17 mouse cellular contexts compared by ENCODE assay signal in genomic region chr15:98096957-98097356, GRCm38 (mm10). TPM values are rescaled to one million over a fixed set of nuclear protein-coding genes. Genes with fewer than 3 reads are reported as not detected.
DNase-seq lines count a peak whose midpoint lies in the region; ATAC-seq and TF ChIP-seq lines count a peak whose summit lies in the region.
"Had no signal": no experiment of that assay in that cellular context is flagged by ENCODE, and none has a peak within 500 bp of the region (broad histone marks: within the 10 kb centered on the region; RNA-seq: fewer than 3 reads in every experiment).

No protein-coding gene starts in this region.

- no peaks in the 10 kb centered on the region for H3K27me3 ChIP-seq in heart, postnatal 0 days (ENCODE audit: control insufficient read depth, insufficient read depth, low read length)
- 0 out of 2 replicates have a peak, but pooled peaks cover 3% of the 10 kb centered on the region for H3K27me3 ChIP-seq in midbrain, postnatal 0 days (ENCODE audit: insufficient read depth, low read length)
- no peaks in the 10 kb centered on the region for H3K27me3 ChIP-seq in midbrain, embryonic 13.5 days
- H3K27me3 ChIP-seq in Patski, result no peaks in the 10 kb centered on the region
- no peaks in the 10 kb centered on the region for H3K27me3 ChIP-seq in splenic B cell, adult 2 months (ENCODE audit: control insufficient read depth, insufficient read depth, low read length, poor library complexity, severe bottlenecking)
- H3K27me3 ChIP-seq: limb, embryonic 15.5 days; neural tube, embryonic 13.5 days had no signal

- H3K4me3 ChIP-seq in heart, postnatal 0 days (ENCODE audit: low read depth, low read length), result no peak overlapping the region
- H3K4me3 ChIP-seq in midbrain, postnatal 0 days (ENCODE audit: low read depth, low read length), result no peak overlapping the region
- H3K4me3 ChIP-seq in midbrain, embryonic 13.5 days (replicated peaks), result no peak overlapping the region
- H3K4me3 ChIP-seq: limb, embryonic 15.5 days; neural tube, embryonic 13.5 days had no signal

- H3K4me2 ChIP-seq in heart, postnatal 0 days (ENCODE audit: low read depth, low read length), result no peak overlapping the region
- no peak overlapping the region for H3K4me2 ChIP-seq in midbrain, postnatal 0 days (ENCODE audit: low read depth, low read length, poor library complexity, severe bottlenecking)
- H3K4me2 ChIP-seq in midbrain, embryonic 13.5 days (replicated peaks), result no peak overlapping the region
- H3K4me2 ChIP-seq: limb, embryonic 15.5 days; neural tube, embryonic 13.5 days had no signal

- WGBS in heart, postnatal 0 days, result 55% methylated on average over 3 of the region's 3 CpGs
- 49% methylated on average over 3 of the region's 3 CpGs for WGBS in midbrain, postnatal 0 days
- WGBS in midbrain, embryonic 13.5 days, result 46% methylated on average over 3 of the region's 3 CpGs

- no peak for ATAC-seq in heart, postnatal 0 days (ENCODE audit: insufficient read depth, low read depth)
- no peak for ATAC-seq in midbrain, postnatal 0 days (ENCODE audit: low FRiP score)
- ATAC-seq in midbrain, embryonic 13.5 days, result no peak
- no peak for ATAC-seq in Patski

- intact Hi-C loops in heart, postnatal 36 days (cut with DNase I), result loop anchor here (10.0 kb wide), 1 partner anchor 408 kb away; no protein-coding TSS in a partner anchor

- no peaks in the 10 kb centered on the region for H3K36me3 ChIP-seq in heart, postnatal 0 days (replicated peaks; ENCODE audit: control insufficient read depth, insufficient read depth, low read length)
- H3K36me3 ChIP-seq in midbrain, postnatal 0 days (ENCODE audit: insufficient read depth, low read length), result no peaks in the 10 kb centered on the region
- H3K36me3 ChIP-seq in midbrain, embryonic 13.5 days, result no peaks in the 10 kb centered on the region
- no peaks in the 10 kb centered on the region for H3K36me3 ChIP-seq in splenic B cell, adult 2 months (ENCODE audit: control insufficient read depth, insufficient read depth, low read length, poor library complexity, severe bottlenecking)
- H3K36me3 ChIP-seq: limb, embryonic 15.5 days; neural tube, embryonic 13.5 days had no signal

- no peak overlapping the region for H3K27ac ChIP-seq in heart, postnatal 0 days (ENCODE audit: low read depth)
- H3K27ac ChIP-seq in midbrain, postnatal 0 days (ENCODE audit: low read depth, low read length), result no peak overlapping the region
- H3K27ac ChIP-seq in midbrain, embryonic 13.5 days, result no peak overlapping the region
- H3K27ac ChIP-seq: limb, embryonic 15.5 days; neural tube, embryonic 13.5 days had no signal

- CTCF ChIA-PET in Patski (lab: Charles Lee), result interaction anchor here (1.1 to 3.8 kb wide), 4 partner anchors 8 to 133 kb away, joined by 3 to 19 read pairs (median 4); partner anchors contain the start of gene Tmem106c

- TF ChIP-seq CTCF in heart, postnatal 0 days (IDR thresholded peaks at IDR 0.05; ENCODE audit: low read depth), result peak; percentile 16
- peak; percentile 29; the same call in 1 of the 2 replicates for TF ChIP-seq CTCF in midbrain, postnatal 0 days (IDR thresholded peaks at IDR 0.05)
- peak; percentile 58 for TF ChIP-seq CTCF in Patski (IDR thresholded peaks at IDR 0.05)

- in situ Hi-C loops in Patski (cut with MboI; ENCODE audit: low pct_unique_long_range_greater_than_20kb), result loop anchor here (10.0 kb wide), 1 partner anchor 288 kb away; the partner anchor contains the start of gene Olfr283

- H3K9ac ChIP-seq in heart, postnatal 0 days (replicated peaks; ENCODE audit: low read depth, low read length), result no peak overlapping the region
- no peak overlapping the region for H3K9ac ChIP-seq in midbrain, postnatal 0 days (replicated peaks; ENCODE audit: low read length, poor library complexity, severe bottlenecking)
- no peak overlapping the region for H3K9ac ChIP-seq in midbrain, embryonic 13.5 days (replicated peaks)
- H3K9ac ChIP-seq: limb, embryonic 15.5 days; neural tube, embryonic 13.5 days had no signal

- no peak for TF ChIP-seq EP300 in heart, postnatal 0 days (IDR thresholded peaks at IDR 0.05; ENCODE audit: low read depth)

- H3K9me3 ChIP-seq in heart, postnatal 0 days (replicated peaks; ENCODE audit: control insufficient read depth, low read length), result 0 out of 2 replicates have a peak, but pooled peaks cover 3% of the 10 kb centered on the region
- H3K9me3 ChIP-seq in midbrain, postnatal 0 days (ENCODE audit: low read length), result no peaks in the 10 kb centered on the region
- H3K9me3 ChIP-seq in midbrain, embryonic 13.5 days, result no peaks in the 10 kb centered on the region
- H3K9me3 ChIP-seq: G1E; limb, embryonic 15.5 days; neural tube, embryonic 13.5 days had no signal

- peaks cover 6% of the 10 kb centered on the region; the same call in 1 of the 2 replicates for H3K4me1 ChIP-seq in heart, postnatal 0 days (ENCODE audit: control insufficient read depth, insufficient read depth)
- H3K4me1 ChIP-seq in midbrain, postnatal 0 days (ENCODE audit: insufficient read depth, low read length), result peaks cover 4% of the 10 kb centered on the region; the same call in 1 of the 2 replicates
- peaks cover 12% of the 10 kb centered on the region for H3K4me1 ChIP-seq in midbrain, embryonic 13.5 days (replicated peaks)

- DNase-seq in heart, postnatal 0 days (ENCODE audit: low spot score), result no peak
- DNase-seq in heart, postnatal 36 days, result no peak
- DNase-seq in midbrain, postnatal 0 days (ENCODE audit: low spot score), result no peak
- no peak for DNase-seq in Patski (ENCODE audit: low read depth, low spot score)
- DNase-seq in splenic B cell, adult 2 months (ENCODE audit: low read depth, low spot score), result peak; percentile 43
- no peak for DNase-seq in layer of hippocampus, adult 9-10 months (ENCODE audit: low spot score)
- DNase-seq in layer of hippocampus, postnatal 25 days (ENCODE audit: extremely low spot score in 1 of 2, low spot score in 1 of 2), result no peak
- DNase-seq: adrenal gland, adult 8-10 months; cerebellum, adult 18-20 months; gastrocnemius, postnatal 14 days; kidney, adult 11 months; layer of hippocampus, adult 9-11 months; right cerebral cortex, postnatal 4 days had no signal

- POLR2A ChIA-PET in Patski (lab: Charles Lee), result no interaction called here

RNA-seq across cellular contexts. Expression of gene Senp1, which starts 3.4 kb away (rescaled TPM):
- total RNA-seq in heart, postnatal 0 days (2014; rRNA removed; ENCODE audit: low replicate concordance), result 13.3 and 16.7 TPM in 2 replicates
- 8.0 and 10.1 TPM in 2 replicates for polyA plus RNA-seq in heart, postnatal 0 days (2015; fragmentation: Nextera tagmentation; extraction: Ambion mirVana)
- 10 to 100 TPM in 1 of 2 experiments, 1 to 10 TPM in 1; 9.9 to 11.3 TPM for total RNA-seq in heart, postnatal 36 days (2021)
- total RNA-seq in midbrain, postnatal 0 days (2014; rRNA removed), result 17.4 and 18.2 TPM in 2 replicates
- 12.1 and 12.4 TPM in 2 replicates for polyA plus RNA-seq in midbrain, postnatal 0 days (2015; fragmentation: Nextera tagmentation; extraction: Ambion mirVana)
- 27.6 and 31.1 TPM in 2 replicates for polyA plus RNA-seq in midbrain, embryonic 13.5 days (2015; fragmentation: Nextera tagmentation; extraction: Ambion mirVana)
- 22.1 TPM for polyA plus RNA-seq in Patski (2021)
- total RNA-seq in layer of hippocampus, postnatal 25 days (2021), result 10 to 100 TPM; 10.8 to 12.6 TPM

RNA-seq across cellular contexts. Expression of gene Pfkm, which starts 4.6 kb away (rescaled TPM):
- total RNA-seq in heart, postnatal 0 days (2014; rRNA removed; ENCODE audit: low replicate concordance), result 216 and 219 TPM in 2 replicates
- 205 and 213 TPM in 2 replicates for polyA plus RNA-seq in heart, postnatal 0 days (2015; fragmentation: Nextera tagmentation; extraction: Ambion mirVana)
- 100 to 1,000 TPM; 876 to 924 TPM for total RNA-seq in heart, postnatal 36 days (2021)
- total RNA-seq in midbrain, postnatal 0 days (2014; rRNA removed), result 96.2 and 102 TPM in 2 replicates
- polyA plus RNA-seq in midbrain, postnatal 0 days (2015; fragmentation: Nextera tagmentation; extraction: Ambion mirVana), result 89.9 and 96.4 TPM in 2 replicates
- polyA plus RNA-seq in midbrain, embryonic 13.5 days (2015; fragmentation: Nextera tagmentation; extraction: Ambion mirVana), result 70.8 and 73.8 TPM in 2 replicates
- polyA plus RNA-seq in Patski (2021), result 97.8 TPM
- total RNA-seq in layer of hippocampus, postnatal 25 days (2021), result 100 to 1,000 TPM; 348 to 370 TPM
